Mouse (Mus musculus) stomach, postnatal 0 days (tissue): ENCODE results near the gene Nemp1.

Experiments used
- CTCF ChIP-seq: IDR thresholded peaks from 2 replicates; pipeline ENCODE4 v1.5.1; 2016; ENCODE audit warnings: antibody characterized with exemption, low read depth, mild to moderate bottlenecking, moderate library complexity
- EP300 ChIP-seq: optimal IDR thresholded peaks from 2 replicates; pipeline ENCODE3; 2016; ENCODE audit warnings: antibody characterized with exemption

- peak; percentile 97 for TF ChIP-seq CTCF
- no peak for TF ChIP-seq EP300
Observed at GRCm38 (mm10) chr10:127677591-127678336, 11.1 kb downstream of the Nemp1 start.
